Mouse (Mus musculus): ENCODE results near the gene Ntn1. TPM values are rescaled to one million over a fixed set of nuclear protein-coding genes. Genes with fewer than 3 reads are reported as not detected.

Ntn1 gene
- polyA plus RNA-seq, 1 experiment, result 23.7 TPM

- TF ChIP-seq CTCF (IDR thresholded peaks at IDR 0.05; ENCODE audit: extremely low read depth, insufficient read length, insufficient replicate concordance, low read depth, low read length) (no peak), POLR2A (IDR thresholded peaks at IDR 0.05; ENCODE audit: low read depth, low read length) (no peak)
- WGBS, result 50% methylated on average over 5 of the region's 5 CpGs
Observed at GRCm38 (mm10) chr11:68440965-68441364, 40.3 kb upstream of the Ntn1 start.

GRCm38 (mm10) chr11:68440100-68440499 is 39.5 kb upstream of the Ntn1 start:
- no peaks in the 10 kb centered on the region for H3K27me3 ChIP-seq (ENCODE audit: control insufficient read depth, insufficient read depth, low read length)
- WGBS, result 70% methylated on average over 9 of the region's 9 CpGs
- H3K36me3 ChIP-seq (ENCODE audit: control insufficient read depth, insufficient read depth, low read length), result no peaks in the 10 kb centered on the region
- no peak overlapping the region for H3K27ac ChIP-seq (ENCODE audit: insufficient read depth, low read depth, low read length)
- no peak for TF ChIP-seq POLR2A (IDR thresholded peaks at IDR 0.05; ENCODE audit: low read depth, low read length)
- TF ChIP-seq CTCF (IDR thresholded peaks at IDR 0.05; ENCODE audit: extremely low read depth, insufficient read length, insufficient replicate concordance, low read depth, low read length), result no peak
- no peak overlapping the region for H3K4me3 ChIP-seq (ENCODE audit: low read depth, low read length)
- no peaks in the 10 kb centered on the region for H3K4me1 ChIP-seq (ENCODE audit: control insufficient read depth, insufficient read depth, insufficient read length, low read length)

More at GRCm38 (mm10) chr11:68440965-68441364, 40.3 kb upstream of the Ntn1 start:
- no peaks in the 10 kb centered on the region for H3K36me3 ChIP-seq (ENCODE audit: control insufficient read depth, insufficient read depth, low read length)
- no peaks in the 10 kb centered on the region for H3K4me1 ChIP-seq (ENCODE audit: control insufficient read depth, insufficient read depth, insufficient read length, low read length)
- no peaks in the 10 kb centered on the region for H3K27me3 ChIP-seq (ENCODE audit: control insufficient read depth, insufficient read depth, low read length)
- no peak overlapping the region for H3K27ac ChIP-seq (ENCODE audit: insufficient read depth, low read depth, low read length)
- H3K4me3 ChIP-seq (ENCODE audit: low read depth, low read length), result no peak overlapping the region

- Histone ChIP-seq H3K27ac (ENCODE audit: insufficient read depth, low read depth, low read length) (no peak overlapping the region), H3K4me1 (ENCODE audit: control insufficient read depth, insufficient read depth, insufficient read length, low read length) (no peaks in the 10 kb centered on the region), H3K36me3 (ENCODE audit: control insufficient read depth, insufficient read depth, low read length) (no peaks in the 10 kb centered on the region), H3K27me3 (ENCODE audit: control insufficient read depth, insufficient read depth, low read length) (0 out of 2 replicates have a peak, but pooled peaks cover 3% of the 10 kb centered on the region), H3K4me3 (ENCODE audit: low read depth, low read length) (no peak overlapping the region)
- WGBS, result 72% methylated on average over 5 of the region's 5 CpGs
- TF ChIP-seq POLR2A (IDR thresholded peaks at IDR 0.05; ENCODE audit: low read depth, low read length) (no peak), CTCF (IDR thresholded peaks at IDR 0.05; ENCODE audit: extremely low read depth, insufficient read length, insufficient replicate concordance, low read depth, low read length) (no peak)
Observed at GRCm38 (mm10) chr11:68436376-68436775, 35.8 kb upstream of the Ntn1 start.

- Histone ChIP-seq H3K4me3 (ENCODE audit: low read depth, low read length) (no peak overlapping the region), H3K27me3 (ENCODE audit: control insufficient read depth, insufficient read depth, low read length) (0 out of 2 replicates have a peak, but pooled peaks cover 6% of the 10 kb centered on the region), H3K36me3 (ENCODE audit: control insufficient read depth, insufficient read depth, low read length) (no peaks in the 10 kb centered on the region), H3K4me1 (ENCODE audit: control insufficient read depth, insufficient read depth, insufficient read length, low read length) (no peaks in the 10 kb centered on the region), H3K27ac (ENCODE audit: insufficient read depth, low read depth, low read length) (no peak overlapping the region)
- 81% methylated on average over 4 of the region's 4 CpGs for WGBS
- TF ChIP-seq CTCF (IDR thresholded peaks at IDR 0.05; ENCODE audit: extremely low read depth, insufficient read length, insufficient replicate concordance, low read depth, low read length), result no peak
- no peak for TF ChIP-seq POLR2A (IDR thresholded peaks at IDR 0.05; ENCODE audit: low read depth, low read length)
Observed at GRCm38 (mm10) chr11:68435601-68436000, 35.0 kb upstream of the Ntn1 start.

- Histone ChIP-seq H3K27ac (ENCODE audit: insufficient read depth, low read depth, low read length) (no peak overlapping the region), H3K27me3 (ENCODE audit: control insufficient read depth, insufficient read depth, low read length) (0 out of 2 replicates have a peak, but pooled peaks cover 6% of the 10 kb centered on the region), H3K4me1 (ENCODE audit: control insufficient read depth, insufficient read depth, insufficient read length, low read length) (no peaks in the 10 kb centered on the region; the same call in 1 of the 2 replicates), H3K36me3 (ENCODE audit: control insufficient read depth, insufficient read depth, low read length) (no peaks in the 10 kb centered on the region), H3K4me3 (ENCODE audit: low read depth, low read length) (no peak overlapping the region)
- TF ChIP-seq CTCF (IDR thresholded peaks at IDR 0.05; ENCODE audit: extremely low read depth, insufficient read length, insufficient replicate concordance, low read depth, low read length) (no peak), POLR2A (IDR thresholded peaks at IDR 0.05; ENCODE audit: low read depth, low read length) (no peak)
- WGBS, result 82% methylated on average over 2 of the region's 2 CpGs
Observed at GRCm38 (mm10) chr11:68434697-68435096, 34.1 kb upstream of the Ntn1 start.

- Histone ChIP-seq H3K27me3 (ENCODE audit: control insufficient read depth, insufficient read depth, low read length) (0 out of 2 replicates have a peak, but pooled peaks cover 6% of the 10 kb centered on the region), H3K4me3 (ENCODE audit: low read depth, low read length) (0 out of 2 replicates have a peak overlapping the region, but pooled peaks have one; percentile 21), H3K4me1 (ENCODE audit: control insufficient read depth, insufficient read depth, insufficient read length, low read length) (no peaks in the 10 kb centered on the region; the same call in 1 of the 2 replicates), H3K36me3 (ENCODE audit: control insufficient read depth, insufficient read depth, low read length) (no peaks in the 10 kb centered on the region), H3K27ac (ENCODE audit: insufficient read depth, low read depth, low read length) (no peak overlapping the region)
- 73% methylated on average over 5 of the region's 5 CpGs for WGBS
- TF ChIP-seq POLR2A (IDR thresholded peaks at IDR 0.05; ENCODE audit: low read depth, low read length) (no peak), CTCF (IDR thresholded peaks at IDR 0.05; ENCODE audit: extremely low read depth, insufficient read length, insufficient replicate concordance, low read depth, low read length) (no peak)
Observed at GRCm38 (mm10) chr11:68433534-68433933, 32.9 kb upstream of the Ntn1 start.

- TF ChIP-seq POLR2A (IDR thresholded peaks at IDR 0.05; ENCODE audit: low read depth, low read length) (no peak), CTCF (IDR thresholded peaks at IDR 0.05; ENCODE audit: extremely low read depth, insufficient read length, insufficient replicate concordance, low read depth, low read length) (no peak)
- Histone ChIP-seq H3K27me3 (ENCODE audit: control insufficient read depth, insufficient read depth, low read length) (0 out of 2 replicates have a peak, but pooled peaks cover 6% of the 10 kb centered on the region), H3K4me3 (ENCODE audit: low read depth, low read length) (peak overlapping the region; percentile 65), H3K27ac (ENCODE audit: insufficient read depth, low read depth, low read length) (peak overlapping the region; percentile 18; the same call in 1 of the 2 replicates), H3K36me3 (ENCODE audit: control insufficient read depth, insufficient read depth, low read length) (no peaks in the 10 kb centered on the region), H3K4me1 (ENCODE audit: control insufficient read depth, insufficient read depth, insufficient read length, low read length) (no peaks in the 10 kb centered on the region; the same call in 1 of the 2 replicates)
- 22% methylated on average over 23 of the region's 23 CpGs for whole genome bisulfite sequencing
Observed at GRCm38 (mm10) chr11:68432361-68433021, 31.9 kb upstream of the Ntn1 start.

Data from small intestine, adult 2 months (tissue).